Mouse (Mus musculus) mesoderm, embryonic 11.5 days (tissue): ENCODE data around the gene Wap.

Source experiments
- DNase-seq: peaks from one replicate; pipeline ENCODE4 v3.0.0-alpha.2; 2012; ENCODE audit warnings: low read depth, low spot score

The Wap gene

GRCm38 (mm10) chr11:6627731-6628130, 10.7 kb downstream of the Wap start:
- no peak for DNase-seq

- DNase-seq: no peak
These were observed 12.1 kb downstream of the Wap start for GRCm38 (mm10) chr11:6626388-6626772.

GRCm38 (mm10) chr11:6625478-6626387, 12.7 kb downstream of the Wap start, which contains the start of gene Tbrg4:
Tbrg4 (minus strand) TSS chr11:6626067.
- peak; percentile 97 for DNase-seq

- no peak for DNase-seq
These were observed 13.6 kb downstream of the Wap start for GRCm38 (mm10) chr11:6624619-6625382.

- no peak for DNase-seq
These were observed 14.7 kb downstream of the Wap start for GRCm38 (mm10) chr11:6623704-6624103.

- no peak for DNase-seq
These were observed 22.9 kb downstream of the Wap start for GRCm38 (mm10) chr11:6615250-6616205.

GRCm38 (mm10) chr11:6605491-6606399, 32.7 kb downstream of the Wap start, which contains the start of gene Nacad:
Nacad (minus strand) TSS chr11:6606053.
- peak; percentile 71 for DNase-seq

- no peak for DNase-seq
These were observed 33.4 kb downstream of the Wap start for GRCm38 (mm10) chr11:6605021-6605481.

- no peak for DNase-seq
These were observed 33.9 kb downstream of the Wap start for GRCm38 (mm10) chr11:6604604-6604936.

- DNase-seq: no peak
These were observed 34.4 kb downstream of the Wap start for GRCm38 (mm10) chr11:6603887-6604603.

- DNase-seq: no peak
These were observed 35.2 kb downstream of the Wap start for GRCm38 (mm10) chr11:6603224-6603623.

GRCm38 (mm10) chr11:6602662-6603061, 35.8 kb downstream of the Wap start:
- DNase-seq: no peak

- no peak for DNase-seq
These were observed 36.6 kb downstream of the Wap start for GRCm38 (mm10) chr11:6601649-6602480.

- no peak for DNase-seq
These were observed 38.0 kb downstream of the Wap start for GRCm38 (mm10) chr11:6600284-6600944.

- DNase-seq: no peak
These were observed 38.6 kb downstream of the Wap start for GRCm38 (mm10) chr11:6599831-6600230.

- peak; percentile 61 for DNase-seq
These were observed 39.3 kb downstream of the Wap start for GRCm38 (mm10) chr11:6599011-6599681.

GRCm38 (mm10) chr11:6598191-6598889, 40.1 kb downstream of the Wap start:
- no peak for DNase-seq
